Mouse (Mus musculus) heart, embryonic 16.5 days (tissue): ENCODE data around the gene Grap2. TPM values are rescaled to one million over a fixed set of nuclear protein-coding genes. Genes with fewer than 3 reads are reported as not detected.

ENCODE experiments used
- ATAC-seq: fragments of 200-750 bp; cut with Nextera tagmentation; replicated peaks from 2 replicates; pipeline ENCODE4 v1.8.0; 2017; ENCODE audit warnings: moderate number of reproducible peaks; ENCODE audit not compliant: insufficient read depth, low FRiP score; ENCODE audit errors: extremely low read depth
- H3K27ac ChIP-seq: fragments of 300-500 bp; sonication (generic); 2 replicates; pipeline ENCODE4 v1.5.1; 2014; ENCODE audit warnings: mild to moderate bottlenecking, low read length, control low read depth, moderate library complexity
- H3K27me3 ChIP-seq: fragments of 300-500 bp; sonication (generic); 2 replicates; pipeline ENCODE4 v1.6.1; 2014; ENCODE audit warnings: low read length, mixed read lengths; ENCODE audit not compliant: control insufficient read depth, insufficient read depth
- H3K36me3 ChIP-seq: fragments of 300-500 bp; sonication (generic); 2 replicates; pipeline ENCODE4 v1.6.1; 2014; ENCODE audit not compliant: control insufficient read depth, insufficient read depth
- H3K4me1 ChIP-seq: fragments of 300-500 bp; sonication (generic); 2 replicates; pipeline ENCODE4 v1.6.1; 2014; ENCODE audit warnings: low read length, mixed read lengths; ENCODE audit not compliant: control insufficient read depth, insufficient read depth
- H3K4me2 ChIP-seq: fragments of 300-500 bp; sonication (generic); 2 replicates; pipeline ENCODE4 v1.6.1; 2014; ENCODE audit warnings: low read depth, mild to moderate bottlenecking, control low read depth, low read length
- H3K4me3 ChIP-seq: fragments of 300-500 bp; sonication (generic); 2 replicates; pipeline ENCODE4 v1.5.1; 2014; ENCODE audit warnings: mild to moderate bottlenecking, control low read depth, low read length
- H3K9ac ChIP-seq: fragments of 300-500 bp; sonication (generic); 2 replicates; pipeline ENCODE4 v1.6.1; 2014; ENCODE audit warnings: low read length, control low read depth
- H3K9me3 ChIP-seq: fragments of 300-500 bp; sonication (generic); replicated peaks from 2 replicates; pipeline ENCODE4 v1.6.1; 2016; ENCODE audit warnings: low read length; ENCODE audit not compliant: control insufficient read depth
- WGBS: fragments of 180-500 bp; shearing (Covaris S2); extraction: QIAGEN DNeasy Blood & Tissue Kit; methylation state at CpG from one replicate; pipeline ENCODE4 v1.1.7; 2014; 5-methylcytosine and 5-hydroxymethylcytosine counted together
- polyA plus RNA-seq: library from polyadenylated mRNA; unstranded; fragments of >200 nt; fragmentation: Nextera tagmentation; extraction: Ambion mirVana; gene quantifications from 2 replicates; pipeline ENCODE4 v1.2.1, GENCODE M21; 2015

The Grap2 gene
- polyA plus RNA-seq, 1 experiment from 2014 or later: 4.9 TPM

- Histone ChIP-seq H3K27me3 (peaks cover 6% of the 10 kb centered on the region), H3K9me3 (no peaks in the 10 kb centered on the region), H3K4me2 (no peak overlapping the region), H3K36me3 (no peaks in the 10 kb centered on the region), H3K4me3 (no peak overlapping the region), H3K27ac (no peak overlapping the region), H3K9ac (no peak overlapping the region), H3K4me1 (peaks cover 18% of the 10 kb centered on the region)
- no peak for ATAC-seq
- 74% methylated on average over 4 of the region's 4 CpGs for WGBS
Observed at GRCm38 (mm10) chr15:80619786-80620185, 47.4 kb downstream of the Grap2 start.

- Histone ChIP-seq H3K4me1 (peaks cover 18% of the 10 kb centered on the region), H3K27ac (no peak overlapping the region), H3K36me3 (no peaks in the 10 kb centered on the region), H3K4me2 (no peak overlapping the region), H3K27me3 (peaks cover 6% of the 10 kb centered on the region), H3K4me3 (no peak overlapping the region), H3K9ac (no peak overlapping the region), H3K9me3 (no peaks in the 10 kb centered on the region)
- ATAC-seq: no peak
- whole genome bisulfite sequencing: 81% methylated on average over 8 of the region's 8 CpGs
Observed at GRCm38 (mm10) chr15:80620371-80620770, 48.0 kb downstream of the Grap2 start.

GRCm38 (mm10) chr15:80623171-80623837, 50.9 kb downstream of the Grap2 start:
- Histone ChIP-seq H3K4me1 (peaks cover 15% of the 10 kb centered on the region), H3K27me3 (no peaks in the 10 kb centered on the region), H3K9me3 (no peaks in the 10 kb centered on the region), H3K36me3 (no peaks in the 10 kb centered on the region), H3K27ac (peak overlapping the region; percentile 41; the same call in 1 of the 2 replicates), H3K4me2 (peak overlapping the region; percentile 30; the same call in 1 of the 2 replicates), H3K4me3 (no peak overlapping the region), H3K9ac (no peak overlapping the region)
- peak; percentile 37; the same call in 1 of the 2 replicates for ATAC-seq
- 29% methylated on average over 8 of the region's 8 CpGs for WGBS

- Histone ChIP-seq H3K27me3 (0 out of 2 replicates have a peak, but pooled peaks cover 2% of the 10 kb centered on the region), H3K36me3 (no peaks in the 10 kb centered on the region), H3K27ac (no peak overlapping the region), H3K4me3 (no peak overlapping the region), H3K4me2 (no peak overlapping the region), H3K4me1 (peaks cover 16% of the 10 kb centered on the region), H3K9ac (no peak overlapping the region), H3K9me3 (no peaks in the 10 kb centered on the region)
- ATAC-seq: no peak
- WGBS: 67% methylated on average over 6 of the region's 6 CpGs
Observed at GRCm38 (mm10) chr15:80626472-80626871, 54.1 kb downstream of the Grap2 start.

- peaks cover 5% of the 10 kb centered on the region; the same call in 1 of the 2 replicates for H3K27me3 ChIP-seq
- WGBS: 61% methylated on average over 7 of the region's 7 CpGs
- H3K36me3 ChIP-seq: no peaks in the 10 kb centered on the region
- no peak overlapping the region for H3K4me2 ChIP-seq
- H3K9me3 ChIP-seq: no peaks in the 10 kb centered on the region
- no peak overlapping the region for H3K27ac ChIP-seq
- no peak overlapping the region for H3K4me3 ChIP-seq
- ATAC-seq: no peak
- H3K9ac ChIP-seq: no peak overlapping the region
- peaks cover 4% of the 10 kb centered on the region; the same call in 1 of the 2 replicates for H3K4me1 ChIP-seq
Observed at GRCm38 (mm10) chr15:80630147-80630546, 57.8 kb downstream of the Grap2 start.

- H3K36me3 ChIP-seq: no peaks in the 10 kb centered on the region
- H3K4me1 ChIP-seq: peaks cover 4% of the 10 kb centered on the region; the same call in 1 of the 2 replicates
- WGBS: 39% methylated on average over 14 of the region's 14 CpGs
- no peak overlapping the region for H3K4me3 ChIP-seq
- no peak for ATAC-seq
- H3K27me3 ChIP-seq: peaks cover 5% of the 10 kb centered on the region; the same call in 1 of the 2 replicates
- no peak overlapping the region for H3K27ac ChIP-seq
- H3K9me3 ChIP-seq: no peaks in the 10 kb centered on the region
- peak overlapping the region; percentile 8; the same call in 1 of the 2 replicates for H3K4me2 ChIP-seq
- H3K9ac ChIP-seq: no peak overlapping the region
Observed at GRCm38 (mm10) chr15:80630711-80631110, 58.3 kb downstream of the Grap2 start.

GRCm38 (mm10) chr15:80631311-80631710, 58.9 kb downstream of the Grap2 start:
- Histone ChIP-seq H3K4me3 (no peak overlapping the region), H3K9ac (no peak overlapping the region), H3K4me2 (no peak overlapping the region), H3K27ac (no peak overlapping the region), H3K4me1 (peaks cover 4% of the 10 kb centered on the region; the same call in 1 of the 2 replicates), H3K9me3 (no peaks in the 10 kb centered on the region), H3K36me3 (no peaks in the 10 kb centered on the region), H3K27me3 (peaks cover 5% of the 10 kb centered on the region; the same call in 1 of the 2 replicates)
- no peak for ATAC-seq
- 81% methylated on average over 2 of the region's 2 CpGs for WGBS

GRCm38 (mm10) chr15:80632280-80632893, 60.0 kb downstream of the Grap2 start:
- no peak for ATAC-seq
- WGBS: 85% methylated on average over 13 of the region's 13 CpGs

More at GRCm38 (mm10) chr15:80632280-80632893, 60.0 kb downstream of the Grap2 start:
- Histone ChIP-seq H3K4me3 (no peak overlapping the region), H3K4me1 (peaks cover 4% of the 10 kb centered on the region; the same call in 1 of the 2 replicates), H3K9ac (no peak overlapping the region), H3K27me3 (peaks cover 5% of the 10 kb centered on the region; the same call in 1 of the 2 replicates), H3K36me3 (no peaks in the 10 kb centered on the region), H3K27ac (no peak overlapping the region), H3K9me3 (no peaks in the 10 kb centered on the region), H3K4me2 (no peak overlapping the region)
